In genomic region chr10:43800077-43800476, GRCm38 (mm10) we compare ENCODE assay signal across 26 mouse cellular contexts.
"Had no signal": no experiment of that assay in that cellular context is flagged by ENCODE, and none has a peak within 500 bp of the region (broad histone marks: within the 10 kb centered on the region; RNA-seq: fewer than 3 reads in every experiment).

No protein-coding gene starts in this region.

- H3K27me3 ChIP-seq: heart, embryonic 12.5 days; hindbrain, embryonic 12.5 days; intestine, embryonic 15.5 days; limb, embryonic 12.5 days; liver, embryonic 13.5 days; liver, embryonic 15.5 days had no signal

- ATAC-seq: hindbrain, embryonic 16.5 days; inflammation-experienced regulatory T-cells, adult 6 months; intestine, embryonic 15.5 days; intestine, postnatal 0 days; liver, postnatal 0 days had no signal

- H3K9me3 ChIP-seq: heart, embryonic 12.5 days; hindbrain, embryonic 10.5 days; hindbrain, embryonic 12.5 days; intestine, embryonic 15.5 days; limb, embryonic 10.5 days; limb, embryonic 12.5 days; liver, embryonic 13.5 days; liver, embryonic 15.5 days had no signal

- H3K4me1 ChIP-seq: heart, embryonic 12.5 days; hindbrain, embryonic 10.5 days; hindbrain, embryonic 12.5 days; intestine, embryonic 15.5 days; limb, embryonic 10.5 days; limb, embryonic 12.5 days had no signal

- H3K36me3 ChIP-seq: heart, embryonic 12.5 days; hindbrain, embryonic 10.5 days; hindbrain, embryonic 12.5 days; intestine, embryonic 15.5 days; limb, embryonic 10.5 days; limb, embryonic 12.5 days; liver, embryonic 13.5 days; liver, embryonic 15.5 days had no signal

- DNase-seq: gastrocnemius, adult 2 months; gastrocnemius, postnatal 10 days; gastrocnemius, postnatal 25 days; heart, adult 2 months; heart, postnatal 10 days; heart, postnatal 4 days; kidney, adult 8-10 months; kidney, postnatal 25 days; kidney, postnatal 4 days; liver; liver, embryonic 13.5 days; liver, postnatal 0 days had no signal

- H3K4me3 ChIP-seq: gastrocnemius, adult 2 months; heart, adult 2 months; heart, embryonic 12.5 days; hindbrain, embryonic 10.5 days; hindbrain, embryonic 12.5 days; intestine, embryonic 15.5 days; layer of hippocampus, adult 2 months; left cerebral cortex, adult 2 months; limb, embryonic 10.5 days; limb, embryonic 12.5 days; liver, embryonic 13.5 days; liver, embryonic 15.5 days had no signal

- H3K27ac ChIP-seq: gastrocnemius, adult 2 months; heart, adult 2 months; hindbrain, embryonic 10.5 days; hindbrain, embryonic 12.5 days; hindbrain, embryonic 14.5 days; intestine, embryonic 15.5 days; layer of hippocampus, adult 2 months; left cerebral cortex, adult 2 months; limb, embryonic 10.5 days; limb, embryonic 12.5 days; liver, embryonic 13.5 days; liver, embryonic 15.5 days had no signal

- H3K4me2 ChIP-seq: heart, embryonic 12.5 days; hindbrain, embryonic 12.5 days; hindbrain, embryonic 14.5 days; intestine, embryonic 15.5 days; limb, embryonic 12.5 days; liver, embryonic 11.5 days; liver, embryonic 13.5 days; liver, embryonic 15.5 days had no signal

- H3K9ac ChIP-seq: heart, embryonic 12.5 days; hindbrain, embryonic 12.5 days; hindbrain, embryonic 14.5 days; intestine, embryonic 15.5 days; limb, embryonic 12.5 days; liver, embryonic 13.5 days; liver, embryonic 15.5 days; liver, postnatal 0 days had no signal
